Mouse (Mus musculus) layer of hippocampus, adult 2 months (tissue): ENCODE results near the gene Hmgn2. TPM values are rescaled to one million over a fixed set of nuclear protein-coding genes. Genes with fewer than 3 reads are reported as not detected.
A peak's percentile ranks its signal among the peaks of the same experiment; 100 is the strongest.

Experiments used
- DNase-seq, 2 experiments: peaks; one replicate each; pipeline ENCODE4 v3.0.0; 2022; ENCODE audit warnings: low spot score in 2 of 2
- H3K27ac ChIP-seq: fragments of 200-600 bp; 2 replicates; pipeline ENCODE4 v1.8.1; 2022
- H3K4me3 ChIP-seq: fragments of 200-600 bp; 2 replicates; pipeline ENCODE4 v1.8.1; 2022; ENCODE audit warnings: mild to moderate bottlenecking
- CTCF ChIP-seq: fragments of 200-600 bp; conservative IDR thresholded peaks from 2 replicates; pipeline ENCODE4 v1.8.1; 2022; ENCODE audit warnings: antibody characterized with exemption, mild to moderate bottlenecking, moderate library complexity
- total RNA-seq, 2 experiments: library from RNA; stranded (reverse); gene quantifications; 2 replicates each; pipeline ENCODE4 v1.2.3; 2021

Gene Hmgn2
- total RNA-seq, 2 experiments from 2014 or later: 123 to 125 TPM

DNA sequence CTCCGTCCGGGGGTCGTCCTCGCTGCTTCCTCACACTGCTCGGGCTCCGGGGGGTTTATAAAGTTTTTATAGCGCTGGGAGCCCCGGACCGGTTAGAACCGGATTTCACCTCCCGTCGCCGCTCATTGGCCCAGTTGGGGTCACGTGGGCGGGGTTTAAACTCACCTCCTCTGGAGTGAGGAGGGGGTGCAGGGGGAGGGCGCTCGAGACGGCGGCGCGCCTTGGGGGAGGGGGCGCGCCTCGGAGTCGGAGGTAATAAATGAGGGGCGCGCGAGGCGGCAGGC lies 642 bp downstream of the Hmgn2 start:
- DNase-seq: peak; percentile 91 to 92
- TF ChIP-seq CTCF: no peak
- Histone ChIP-seq H3K27ac (peak overlapping the region; percentile 100), H3K4me3 (peak overlapping the region; percentile 84)

DNA sequence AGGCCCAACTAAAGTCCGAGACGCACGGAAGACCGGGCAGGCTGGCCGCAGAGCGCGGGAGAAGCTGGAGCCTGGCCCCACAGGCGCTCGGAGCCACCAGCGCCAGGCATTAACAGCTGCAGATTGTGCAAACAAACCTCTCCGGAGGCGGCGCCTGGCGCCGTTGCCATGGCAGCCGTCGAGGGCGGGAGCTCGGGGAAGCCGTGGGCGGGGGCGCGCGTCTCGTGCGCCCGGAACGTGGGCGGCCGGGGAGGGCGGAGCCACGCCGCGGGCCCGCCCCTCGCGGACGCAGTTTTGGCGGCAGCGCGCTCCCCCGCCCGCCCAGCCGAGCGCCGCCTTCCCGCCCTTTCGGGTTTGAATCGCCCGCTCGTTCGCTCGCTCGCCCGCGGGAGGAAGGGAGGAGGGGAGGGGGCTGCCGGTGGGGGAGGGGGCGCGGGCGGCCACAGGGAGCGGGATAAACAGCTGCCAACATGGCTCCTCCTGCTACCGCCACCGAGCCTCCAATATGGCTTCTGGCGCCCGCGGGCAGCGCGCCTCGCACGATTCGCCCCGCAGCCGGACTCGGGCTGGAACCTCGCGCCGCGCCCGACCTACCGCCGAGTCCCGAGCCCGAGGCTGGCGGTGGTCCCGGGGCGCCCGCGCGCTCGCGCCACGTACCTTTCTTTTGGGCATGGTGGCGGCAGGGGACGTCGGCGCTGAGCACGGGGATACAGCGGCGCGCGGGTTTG lies 1.1 kb downstream of the Hmgn2 start:
- Histone ChIP-seq H3K27ac (peak overlapping the region; percentile 100), H3K4me3 (peak overlapping the region; percentile 84)
- TF ChIP-seq CTCF: peak; percentile 39
- peak; percentile 97 to 98 for DNase-seq

- no peak for DNase-seq
- no peak for TF ChIP-seq CTCF
- H3K4me3 ChIP-seq: peak overlapping the region; percentile 79
- peak overlapping the region; percentile 100 for H3K27ac ChIP-seq
Observed at GRCm38 (mm10) chr4:133966271-133966940, 2.0 kb downstream of the Hmgn2 start.

DNA sequence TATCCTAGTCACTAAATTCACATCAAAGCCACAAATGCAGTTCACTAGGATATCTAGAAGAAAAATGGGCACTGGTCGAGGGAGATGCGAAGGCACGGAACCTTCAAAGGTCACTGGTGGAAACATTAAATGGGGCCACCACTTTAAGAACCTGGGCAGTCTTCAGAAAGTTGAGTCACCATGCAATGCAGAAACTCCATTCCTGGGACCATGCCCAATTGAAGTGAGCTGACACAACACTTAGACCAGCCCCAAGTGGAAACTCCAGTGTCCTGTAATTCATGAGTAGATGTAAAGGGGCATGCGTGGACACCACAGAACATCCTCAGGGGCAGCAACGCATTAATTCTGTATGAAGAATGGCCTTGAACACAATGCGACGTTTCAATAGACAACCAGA lies 5.9 kb downstream of the Hmgn2 start:
- no peak for DNase-seq
- H3K27ac ChIP-seq: no peak overlapping the region
- TF ChIP-seq CTCF: no peak
- no peak overlapping the region for H3K4me3 ChIP-seq

DNA sequence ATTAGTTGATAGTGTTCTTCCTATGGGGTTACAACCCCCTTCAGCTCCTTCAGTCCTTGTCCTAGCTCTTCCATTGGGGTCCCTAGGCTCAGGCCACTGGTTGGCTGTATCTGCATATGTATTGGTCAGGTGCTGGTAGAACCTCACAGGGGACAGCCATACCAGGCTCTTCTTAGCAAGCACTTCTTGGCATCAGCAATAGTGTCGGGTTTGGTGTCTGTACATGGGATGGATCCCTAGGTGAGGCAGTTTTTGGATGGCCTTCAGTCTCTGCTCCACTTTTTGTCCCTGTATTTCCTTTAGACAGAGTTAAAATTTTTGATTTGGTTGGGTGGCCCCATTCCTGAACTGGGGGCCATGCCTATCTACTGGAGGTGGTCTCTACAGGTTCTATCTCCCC lies 9.6 kb downstream of the Hmgn2 start:
- TF ChIP-seq CTCF: no peak
- no peak overlapping the region for H3K4me3 ChIP-seq
- H3K27ac ChIP-seq: no peak overlapping the region
- DNase-seq: no peak

DNA sequence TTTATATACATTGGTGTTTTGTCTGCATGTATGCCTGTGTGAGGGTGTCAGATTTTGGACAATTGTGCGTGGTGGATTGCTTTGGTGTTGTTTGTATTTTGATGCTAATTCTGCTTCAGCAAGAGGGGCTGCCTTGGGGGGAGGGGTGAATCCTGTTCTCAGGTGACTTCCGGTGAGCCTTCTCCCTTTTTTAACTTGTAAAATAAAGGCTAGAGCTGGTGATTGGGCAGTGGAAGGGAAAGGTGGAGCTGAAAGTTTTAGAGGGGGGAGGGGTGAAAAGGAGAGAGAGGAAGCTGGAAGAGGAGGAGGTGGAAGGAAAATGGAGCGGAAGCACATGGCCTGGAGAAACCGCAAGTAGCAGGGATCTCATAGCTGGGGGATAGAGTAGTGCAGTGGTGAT lies 12.1 kb downstream of the Hmgn2 start:
- DNase-seq: no peak
- no peak overlapping the region for H3K4me3 ChIP-seq
- H3K27ac ChIP-seq: no peak overlapping the region
- no peak for TF ChIP-seq CTCF

DNA sequence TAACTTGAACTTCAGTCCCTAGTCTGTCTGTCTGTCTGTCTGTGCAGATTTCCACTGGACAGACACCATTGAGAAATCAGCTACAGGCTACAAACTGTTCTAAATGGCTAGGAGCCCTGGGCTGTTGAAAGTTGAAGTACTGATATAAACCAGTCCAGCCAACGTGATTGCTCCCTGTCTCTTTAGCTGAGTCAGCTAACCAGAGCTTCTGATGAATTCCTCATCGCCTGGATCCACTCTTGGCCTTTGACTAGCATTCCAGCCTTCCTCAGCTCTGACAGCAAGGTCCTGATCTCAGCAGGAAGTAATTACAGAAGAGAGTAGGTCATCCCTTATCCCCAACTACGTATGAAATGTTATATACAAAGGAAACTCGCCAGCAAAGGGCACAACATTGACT lies 21.7 kb downstream of the Hmgn2 start:
- Histone ChIP-seq H3K4me3 (no peak overlapping the region), H3K27ac (no peak overlapping the region)
- TF ChIP-seq CTCF: no peak
- no peak for DNase-seq

DNA sequence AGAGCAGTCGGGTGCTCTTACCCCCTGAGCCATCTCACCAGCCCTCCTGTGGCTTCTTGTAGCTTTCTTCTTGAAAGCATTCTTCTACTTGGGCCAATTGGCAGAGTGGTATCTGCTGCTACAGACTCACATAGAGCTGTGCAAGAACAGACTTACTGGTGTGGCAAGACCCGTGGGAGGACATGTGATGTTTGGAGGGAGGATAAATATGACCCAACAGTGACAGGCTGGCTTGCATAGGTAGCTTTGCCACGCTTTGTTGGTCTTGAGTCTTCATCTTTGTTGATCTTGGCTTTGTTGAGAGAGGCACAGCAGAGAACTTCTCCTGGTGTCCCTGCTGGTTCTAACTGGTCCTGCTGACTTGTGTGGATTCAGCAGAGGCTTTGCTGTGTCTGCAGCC lies 24.7 kb downstream of the Hmgn2 start:
- no peak overlapping the region for H3K4me3 ChIP-seq
- no peak for TF ChIP-seq CTCF

GRCm38 (mm10) chr4:133942679-133943078 lies 25.8 kb downstream of the Hmgn2 start:
- DNase-seq: no peak
- H3K27ac ChIP-seq: no peak overlapping the region
- TF ChIP-seq CTCF: no peak
- H3K4me3 ChIP-seq: no peak overlapping the region

More for the DNA sequence above, 24.7 kb downstream of the Hmgn2 start:
- H3K27ac ChIP-seq: no peak overlapping the region
- no peak for DNase-seq

GRCm38 (mm10) chr4:133941576-133941975 lies 26.9 kb downstream of the Hmgn2 start:
- TF ChIP-seq CTCF: no peak
- no peak for DNase-seq
- H3K4me3 ChIP-seq: no peak overlapping the region
- no peak overlapping the region for H3K27ac ChIP-seq

GRCm38 (mm10) chr4:133940386-133941260 lies 27.8 kb downstream of the Hmgn2 start:
- Histone ChIP-seq H3K4me3 (no peak overlapping the region), H3K27ac (no peak overlapping the region)
- DNase-seq: no peak
- no peak for TF ChIP-seq CTCF

GRCm38 (mm10) chr4:133938077-133938476 lies 30.4 kb downstream of the Hmgn2 start:
- Histone ChIP-seq H3K27ac (no peak overlapping the region), H3K4me3 (no peak overlapping the region)
- no peak for DNase-seq
- no peak for TF ChIP-seq CTCF

DNA sequence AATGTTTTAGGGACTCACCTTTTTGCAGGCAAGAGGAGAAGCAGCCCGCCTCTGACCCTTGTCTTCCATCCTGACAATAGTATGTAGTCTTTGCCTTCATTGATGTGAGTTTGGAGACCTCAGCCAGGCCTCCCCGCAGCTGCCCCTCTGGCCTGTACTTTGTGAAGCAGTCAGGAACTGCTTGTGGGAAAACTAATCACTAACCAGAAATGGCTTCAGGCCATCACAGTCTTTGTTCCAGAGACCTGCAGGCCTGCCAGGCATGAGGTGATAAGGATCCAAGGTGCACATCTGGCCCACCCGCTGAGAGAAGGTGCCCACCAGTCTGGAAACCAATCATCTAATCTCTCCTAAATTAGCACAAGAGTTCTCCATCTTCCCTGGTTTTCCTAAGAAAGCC lies 36.7 kb downstream of the Hmgn2 start:
- Histone ChIP-seq H3K4me3 (no peak overlapping the region), H3K27ac (no peak overlapping the region)
- TF ChIP-seq CTCF: no peak
- no peak for DNase-seq

DNA sequence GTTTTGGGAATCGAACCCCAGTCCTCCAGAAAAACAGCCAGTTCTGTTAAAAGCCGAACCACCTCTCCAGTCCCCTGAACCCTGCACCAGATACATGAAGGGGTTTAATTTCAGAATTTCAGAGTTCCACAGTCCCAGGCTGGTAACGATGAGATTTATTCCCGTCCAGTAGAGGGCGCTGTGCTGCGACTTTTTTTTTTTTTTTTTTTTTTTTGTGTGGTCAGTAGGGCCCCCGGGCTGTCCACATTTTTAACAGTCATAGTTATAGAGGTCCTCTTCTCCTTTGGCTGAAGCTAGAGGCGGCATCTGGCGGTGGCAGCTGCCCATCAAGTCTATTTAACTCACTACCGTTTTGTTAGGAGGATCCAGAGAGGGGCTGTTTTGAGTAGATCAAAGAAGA lies 37.1 kb downstream of the Hmgn2 start:
- DNase-seq: no peak
- Histone ChIP-seq H3K4me3 (no peak overlapping the region), H3K27ac (no peak overlapping the region)
- peak; percentile 78 for TF ChIP-seq CTCF
